Mouse (Mus musculus): ENCODE measurements at regions not wholly inside any gene's neighbourhood (a gene's known extent, or its start where the extent isn't known, plus 50 kb on each side); places are given as distances from the start of the nearest gene placed in this dataset.

DNA sequence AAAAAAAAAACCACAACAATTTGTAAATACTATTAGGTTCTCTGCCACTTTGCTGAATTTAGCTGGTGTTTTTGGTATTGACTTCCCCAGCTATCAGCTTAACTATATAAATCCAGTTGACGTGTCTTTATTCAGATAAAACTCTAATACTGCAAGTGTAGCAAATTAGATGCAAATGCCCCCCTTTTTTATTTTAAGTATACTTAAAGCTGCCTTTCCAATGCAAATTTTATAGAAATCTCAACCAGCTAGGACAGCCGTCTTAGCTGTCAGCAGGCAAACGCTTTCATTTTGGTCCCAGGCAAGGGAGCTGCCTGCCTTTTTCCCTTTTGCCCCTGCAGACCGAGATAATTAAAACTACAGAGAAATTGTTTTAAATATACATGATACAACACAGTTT lies 61.6 kb upstream of the Irx3 start:
- Histone ChIP-seq H3K9me3 (ENCODE audit: low read length) (no peaks in the 10 kb centered on the region), H3K4me3 (ENCODE audit: low read depth, low read length) (no peak overlapping the region), H3K9ac (replicated peaks) (no peak overlapping the region), H3K4me2 (ENCODE audit: low read depth, low read length) (no peak overlapping the region), H3K27ac (ENCODE audit: low read depth) (no peak overlapping the region), H3K36me3 (replicated peaks; ENCODE audit: insufficient read depth, low read length) (no peaks in the 10 kb centered on the region), H3K27me3 (ENCODE audit: insufficient read depth, low read length) (peaks cover 24% of the 10 kb centered on the region), H3K4me1 (ENCODE audit: insufficient read depth) (no peaks in the 10 kb centered on the region)
- no peak for ATAC-seq
- no peak for DNase-seq
- no peak for TF ChIP-seq EP300 (IDR thresholded peaks at IDR 0.05; ENCODE audit: low read depth)
- TF ChIP-seq CTCF (IDR thresholded peaks at IDR 0.05; ENCODE audit: low read depth), result no peak
- 43% methylated on average over 4 of the region's 4 CpGs for WGBS (ENCODE audit: insufficient replicate concordance)

DNA sequence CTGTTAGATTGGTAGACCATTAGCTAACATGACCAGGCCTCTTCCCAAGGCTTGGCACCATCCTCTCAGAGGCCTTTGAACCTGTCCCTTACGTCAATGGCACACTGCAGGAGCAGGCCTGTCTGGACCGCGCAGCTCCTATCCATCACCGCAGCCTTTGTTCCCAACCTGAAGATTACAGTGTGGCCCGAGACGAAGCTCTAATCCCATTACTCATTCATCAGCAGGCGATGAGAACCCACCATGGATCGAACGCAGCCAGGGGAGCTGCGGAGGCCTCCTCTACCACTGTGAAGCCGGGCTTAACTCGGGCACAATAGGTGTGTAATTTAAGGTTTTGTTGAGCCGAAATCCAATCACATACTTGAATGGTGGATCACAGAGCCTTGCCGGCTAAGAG lies 54.0 kb upstream of the Irx3 start:
- 61% methylated on average over 14 of the region's 14 CpGs for WGBS (ENCODE audit: insufficient replicate concordance)
- Histone ChIP-seq H3K4me2 (ENCODE audit: low read depth, low read length) (no peak overlapping the region), H3K4me3 (ENCODE audit: low read depth, low read length) (no peak overlapping the region), H3K4me1 (ENCODE audit: insufficient read depth) (no peaks in the 10 kb centered on the region), H3K9me3 (ENCODE audit: low read length) (no peaks in the 10 kb centered on the region), H3K36me3 (replicated peaks; ENCODE audit: insufficient read depth, low read length) (no peaks in the 10 kb centered on the region), H3K9ac (replicated peaks) (no peak overlapping the region), H3K27me3 (ENCODE audit: insufficient read depth, low read length) (no peaks in the 10 kb centered on the region), H3K27ac (ENCODE audit: low read depth) (no peak overlapping the region)
- TF ChIP-seq EP300 (IDR thresholded peaks at IDR 0.05; ENCODE audit: low read depth) (no peak), CTCF (IDR thresholded peaks at IDR 0.05; ENCODE audit: low read depth) (no peak)
- no peak for ATAC-seq
- no peak for DNase-seq

DNA sequence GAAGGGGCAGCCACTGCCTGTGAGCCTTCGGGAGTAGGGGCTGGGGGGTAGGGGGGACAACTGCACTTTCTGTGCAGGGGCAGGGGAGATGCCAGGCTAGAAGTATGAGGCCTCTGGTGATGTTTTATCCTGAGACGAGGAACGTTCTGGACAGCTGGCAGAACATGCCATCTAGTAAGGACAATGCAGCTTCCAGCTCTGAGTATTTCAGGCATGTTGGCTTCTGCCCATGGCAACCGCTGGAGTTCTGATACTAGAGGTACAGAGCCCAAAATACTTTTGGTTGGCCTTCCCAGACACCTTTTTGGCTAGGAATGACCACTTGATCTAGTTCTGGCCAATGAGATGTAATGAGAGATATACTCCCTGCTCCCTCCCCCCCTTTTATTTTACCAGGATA lies 52.5 kb upstream of the Irx3 start:
- DNase-seq, result no peak
- no peak overlapping the region for H3K4me2 ChIP-seq (ENCODE audit: low read depth, low read length)
- no peak overlapping the region for H3K27ac ChIP-seq (ENCODE audit: low read depth)
- no peak overlapping the region for H3K4me3 ChIP-seq (ENCODE audit: low read depth, low read length)
- WGBS (ENCODE audit: insufficient replicate concordance), result 67% methylated on average over 4 of the region's 4 CpGs
- H3K36me3 ChIP-seq (replicated peaks; ENCODE audit: insufficient read depth, low read length), result no peaks in the 10 kb centered on the region
- no peak overlapping the region for H3K9ac ChIP-seq (replicated peaks)
- no peaks in the 10 kb centered on the region for H3K27me3 ChIP-seq (ENCODE audit: insufficient read depth, low read length)
- TF ChIP-seq CTCF (IDR thresholded peaks at IDR 0.05; ENCODE audit: low read depth) (no peak), EP300 (IDR thresholded peaks at IDR 0.05; ENCODE audit: low read depth) (no peak)
- no peak for ATAC-seq
- no peaks in the 10 kb centered on the region for H3K9me3 ChIP-seq (ENCODE audit: low read length)
- no peaks in the 10 kb centered on the region for H3K4me1 ChIP-seq (ENCODE audit: insufficient read depth)

DNA sequence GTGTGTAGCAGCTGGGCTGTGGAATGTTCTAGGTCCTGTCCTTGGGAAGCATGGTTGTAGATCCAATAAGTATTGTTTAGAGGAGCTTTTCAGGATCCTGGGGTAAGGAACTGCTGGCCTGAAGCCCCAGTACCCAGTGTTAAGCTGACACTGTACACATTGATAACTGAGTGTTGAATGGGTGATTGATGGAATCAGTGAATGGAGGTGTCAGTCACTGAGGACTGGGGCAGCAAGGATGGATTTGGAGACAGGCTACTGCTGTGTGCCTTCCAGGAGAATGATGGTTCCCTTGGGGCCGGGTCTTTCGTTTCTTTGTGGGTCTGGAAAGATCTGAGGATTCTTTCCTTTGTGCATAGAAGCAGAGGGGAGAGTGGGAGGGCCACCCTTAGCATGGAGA lies 51.9 kb upstream of the Irx3 start:
- H3K4me2 ChIP-seq (ENCODE audit: low read depth, low read length), result no peak overlapping the region
- no peaks in the 10 kb centered on the region for H3K36me3 ChIP-seq (replicated peaks; ENCODE audit: insufficient read depth, low read length)
- no peak overlapping the region for H3K9ac ChIP-seq (replicated peaks)
- H3K27ac ChIP-seq (ENCODE audit: low read depth), result no peak overlapping the region
- H3K27me3 ChIP-seq (ENCODE audit: insufficient read depth, low read length), result no peaks in the 10 kb centered on the region
- no peak for DNase-seq
- H3K9me3 ChIP-seq (ENCODE audit: low read length), result no peaks in the 10 kb centered on the region
- H3K4me1 ChIP-seq (ENCODE audit: insufficient read depth), result no peaks in the 10 kb centered on the region
- no peak for TF ChIP-seq EP300 (IDR thresholded peaks at IDR 0.05; ENCODE audit: low read depth)
- no peak for TF ChIP-seq CTCF (IDR thresholded peaks at IDR 0.05; ENCODE audit: low read depth)
- no peak for ATAC-seq
- H3K4me3 ChIP-seq (ENCODE audit: low read depth, low read length), result no peak overlapping the region
- WGBS (ENCODE audit: insufficient replicate concordance), result 70% methylated on average over 2 of the region's 2 CpGs

DNA sequence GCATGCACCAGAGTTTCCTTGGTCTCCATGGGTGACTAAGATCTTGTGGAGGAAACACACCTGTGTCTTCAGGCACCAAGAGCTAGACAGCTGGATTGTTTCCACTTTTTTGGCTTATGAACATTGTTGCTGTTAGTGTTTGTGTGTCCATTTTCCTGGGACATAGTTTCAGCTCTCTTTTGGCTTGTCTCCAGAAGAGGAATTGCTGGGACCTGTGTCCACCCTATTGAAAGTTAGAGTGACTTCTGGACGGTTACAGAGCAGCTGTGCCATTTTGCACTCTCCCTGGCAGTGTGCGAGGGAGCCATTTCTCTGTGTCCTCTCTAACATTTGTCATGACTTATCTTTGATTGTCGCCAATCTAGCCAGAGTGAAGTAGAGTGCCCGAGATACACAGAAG lies 51.5 kb upstream of the Irx3 start:
- no peaks in the 10 kb centered on the region for H3K36me3 ChIP-seq (replicated peaks; ENCODE audit: insufficient read depth, low read length)
- H3K4me1 ChIP-seq (ENCODE audit: insufficient read depth), result no peaks in the 10 kb centered on the region
- no peak overlapping the region for H3K27ac ChIP-seq (ENCODE audit: low read depth)
- WGBS (ENCODE audit: insufficient replicate concordance), result 70% methylated on average over 4 of the region's 4 CpGs
- H3K9me3 ChIP-seq (ENCODE audit: low read length), result no peaks in the 10 kb centered on the region
- H3K4me3 ChIP-seq (ENCODE audit: low read depth, low read length), result no peak overlapping the region
- H3K4me2 ChIP-seq (ENCODE audit: low read depth, low read length), result no peak overlapping the region
- no peaks in the 10 kb centered on the region for H3K27me3 ChIP-seq (ENCODE audit: insufficient read depth, low read length)
- no peak overlapping the region for H3K9ac ChIP-seq (replicated peaks)
- ATAC-seq (no peak), DNase-seq (no peak)
- no peak for TF ChIP-seq CTCF (IDR thresholded peaks at IDR 0.05; ENCODE audit: low read depth)
- no peak for TF ChIP-seq EP300 (IDR thresholded peaks at IDR 0.05; ENCODE audit: low read depth)

All from liver, postnatal 0 days (tissue).